Mouse (Mus musculus): Measurements from ENCODE around the gene Gale. TPM values are rescaled to one million over a fixed set of nuclear protein-coding genes. Genes with fewer than 3 reads are reported as not detected.
"Not testable (repeated sequence)": the region's sequence is repeated elsewhere in the genome, so short reads cannot be mapped to it uniquely, and the experiment has no call there.

Gale gene
- total RNA-seq, 2 experiments from 2014 or later = 25.0 to 28.0 TPM

GRCm38 (mm10) chr4:135969070-135969750 is 5.7 kb downstream of the Gale start:
- DNase-seq (ENCODE audit: low spot score in 2 of 2) = no peak

- DNase-seq (ENCODE audit: low spot score in 2 of 2) = no peak
Measured at GRCm38 (mm10) chr4:135970585-135970984, 7.1 kb downstream of the Gale start.

- DNase-seq (ENCODE audit: low spot score in 2 of 2) = no peak
Measured at GRCm38 (mm10) chr4:135971805-135972555, 8.5 kb downstream of the Gale start.

GRCm38 (mm10) chr4:135972556-135972906 is 9.0 kb downstream of the Gale start, which contains the start of gene Lypla2:
Gene Lypla2, minus strand, starts transcription at chr4:135972626.
- peak; percentile 93 for DNase-seq (ENCODE audit: low spot score in 2 of 2)

- no peak for DNase-seq (ENCODE audit: low spot score in 2 of 2)
Measured at GRCm38 (mm10) chr4:135972911-135973811, 9.6 kb downstream of the Gale start.

- no peak for DNase-seq (ENCODE audit: low spot score in 2 of 2)
Measured at GRCm38 (mm10) chr4:135976146-135976545, 12.6 kb downstream of the Gale start.

- DNase-seq (ENCODE audit: low spot score in 2 of 2) = not testable (repeated sequence)
Measured at GRCm38 (mm10) chr4:135980223-135980622, 16.7 kb downstream of the Gale start.

GRCm38 (mm10) chr4:135981524-135982063 is 18.1 kb downstream of the Gale start:
- peak; percentile 73 to 74 for DNase-seq (ENCODE audit: low spot score in 2 of 2)

- DNase-seq (ENCODE audit: low spot score in 2 of 2) = no peak
Measured at GRCm38 (mm10) chr4:135984556-135984955, 21.0 kb downstream of the Gale start.

- DNase-seq (ENCODE audit: low spot score in 2 of 2) = no peak
Measured at GRCm38 (mm10) chr4:135985193-135985592, 21.7 kb downstream of the Gale start.

- no peak for DNase-seq (ENCODE audit: low spot score in 2 of 2)
Measured at GRCm38 (mm10) chr4:135985769-135986168, 22.2 kb downstream of the Gale start.

GRCm38 (mm10) chr4:135986301-135986942 is 22.9 kb downstream of the Gale start:
- no peak for DNase-seq (ENCODE audit: low spot score in 2 of 2)

- DNase-seq (ENCODE audit: low spot score in 2 of 2) = peak; percentile 86 to 93
Measured at GRCm38 (mm10) chr4:135986943-135987710, 23.6 kb downstream of the Gale start, which contains the start of gene Pithd1. Gene Pithd1, minus strand, starts transcription at chr4:135987264.

GRCm38 (mm10) chr4:135987714-135988113 is 24.2 kb downstream of the Gale start:
- DNase-seq (ENCODE audit: low spot score in 2 of 2) = no peak

- no peak for DNase-seq (ENCODE audit: low spot score in 2 of 2)
Measured at GRCm38 (mm10) chr4:135993941-135994340, 30.4 kb downstream of the Gale start.

- no peak for DNase-seq (ENCODE audit: low spot score in 2 of 2)
Measured at GRCm38 (mm10) chr4:135995118-135995517, 31.6 kb downstream of the Gale start.

- DNase-seq (ENCODE audit: low spot score in 2 of 2) = no peak
Measured at GRCm38 (mm10) chr4:136004107-136004675, 40.7 kb downstream of the Gale start.

GRCm38 (mm10) chr4:136004921-136005320 is 41.4 kb downstream of the Gale start:
- DNase-seq (ENCODE audit: low spot score in 2 of 2) = no peak

- no peak for DNase-seq (ENCODE audit: low spot score in 2 of 2)
Measured at GRCm38 (mm10) chr4:136006821-136007220, 43.3 kb downstream of the Gale start.

All from left cerebral cortex, adult 18-20 months (tissue).